14 mouse cellular contexts compared by ENCODE assay signal in the genomic region with DNA sequence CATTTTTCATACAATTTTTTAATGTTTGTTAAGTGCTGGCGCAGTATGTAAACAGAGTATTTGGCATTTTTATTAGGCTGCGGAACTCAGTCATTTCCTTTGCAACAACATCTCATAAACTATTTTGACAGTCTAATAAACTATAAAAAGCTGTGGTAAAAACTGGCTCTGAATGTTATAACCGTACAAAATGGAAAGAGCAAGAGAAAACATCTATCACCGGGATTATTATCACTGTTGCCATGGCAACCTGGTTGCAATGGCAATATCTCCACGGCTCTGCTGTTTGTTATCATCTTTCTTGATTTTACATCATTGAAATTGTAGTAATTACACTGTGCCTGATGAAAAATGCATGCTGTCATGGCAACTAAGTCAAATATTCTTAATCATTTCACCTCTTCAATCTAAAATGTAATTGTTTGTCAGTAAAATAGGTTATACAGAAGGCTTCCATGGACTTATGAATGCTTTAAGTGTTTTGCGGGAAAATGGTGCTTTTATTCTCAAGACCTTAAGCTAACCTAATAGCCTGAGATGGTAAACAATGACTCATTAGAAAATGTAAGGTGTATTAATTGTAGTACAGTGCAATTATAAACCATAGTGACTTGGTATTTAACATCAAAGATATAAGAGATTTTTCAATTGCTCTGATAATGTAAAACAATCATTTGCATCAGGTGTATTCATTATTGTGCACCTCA.
DNase-seq lines count a peak whose midpoint lies in the region; ATAC-seq lines count a peak whose summit lies in the region.
"Had no signal": no experiment of that assay in that cellular context is flagged by ENCODE, and none has a peak within 500 bp of the region (broad histone marks: within the 10 kb centered on the region; RNA-seq: fewer than 3 reads in every experiment).

No protein-coding gene starts in this region.

- H3K4me2 ChIP-seq in hindbrain, embryonic 15.5 days = no peak overlapping the region
- H3K4me2 ChIP-seq in neural tube, embryonic 14.5 days (ENCODE audit: low read depth, low read length) = no peak overlapping the region
- H3K4me2 ChIP-seq: embryonic facial prominence, embryonic 12.5 days had no signal

- no peaks in the 10 kb centered on the region for H3K36me3 ChIP-seq in hindbrain, embryonic 15.5 days
- H3K36me3 ChIP-seq in neural tube, embryonic 14.5 days (ENCODE audit: control insufficient read depth, insufficient read depth, low read length) = no peaks in the 10 kb centered on the region
- H3K36me3 ChIP-seq: embryonic facial prominence, embryonic 12.5 days had no signal

- peak; percentile 81 for ATAC-seq in hindbrain, embryonic 15.5 days (ENCODE audit: low FRiP score, low read depth)
- ATAC-seq in neural tube, embryonic 14.5 days (ENCODE audit: low read depth) = peak; percentile 87
- ATAC-seq in megakaryocyte-erythroid progenitor cell, adult 5-6 weeks (replicated peaks; ENCODE audit: low FRiP score, low TSS enrichment, poor library complexity, severe bottlenecking) = no peak

- H3K27me3 ChIP-seq in hindbrain, embryonic 15.5 days = no peaks in the 10 kb centered on the region
- H3K27me3 ChIP-seq in neural tube, embryonic 14.5 days (ENCODE audit: control insufficient read depth, insufficient read depth, low read length) = no peaks in the 10 kb centered on the region
- H3K27me3 ChIP-seq: embryonic facial prominence, embryonic 12.5 days had no signal

- no peak overlapping the region for H3K27ac ChIP-seq in hindbrain, embryonic 15.5 days (replicated peaks)
- no peak overlapping the region for H3K27ac ChIP-seq in neural tube, embryonic 14.5 days (ENCODE audit: low read depth, low read length)
- H3K27ac ChIP-seq: embryonic facial prominence, embryonic 12.5 days; macrophage had no signal

- DNase-seq in embryo, embryonic 10.5 days (ENCODE audit: low spot score) = peak; percentile 13
- DNase-seq in embryo, embryonic 10 days (ENCODE audit: low spot score) = no peak
- peak; percentile 3 for DNase-seq in lung, postnatal 10 days
- DNase-seq in lung, postnatal 4 days = no peak
- DNase-seq in lung, postnatal 14 days = no peak
- DNase-seq: adrenal gland, postnatal 25 days; gastrocnemius, postnatal 14 days; heart, postnatal 4 days; left cerebral cortex, postnatal 4 days had no signal

- H3K4me1 ChIP-seq in hindbrain, embryonic 15.5 days (replicated peaks) = peaks cover 7% of the 10 kb centered on the region; the same call in 1 of the 2 replicates
- H3K4me1 ChIP-seq in neural tube, embryonic 14.5 days (ENCODE audit: control insufficient read depth, insufficient read depth, low read length) = no peaks in the 10 kb centered on the region
- H3K4me1 ChIP-seq: embryonic facial prominence, embryonic 12.5 days had no signal

- 46% methylated on average over 6 of the region's 6 CpGs for WGBS in hindbrain, embryonic 15.5 days
- 42% methylated on average over 6 of the region's 6 CpGs for WGBS in neural tube, embryonic 14.5 days

- no peak overlapping the region for H3K9ac ChIP-seq in hindbrain, embryonic 15.5 days
- no peak overlapping the region for H3K9ac ChIP-seq in neural tube, embryonic 14.5 days (replicated peaks; ENCODE audit: low read depth, low read length)
- H3K9ac ChIP-seq: embryonic facial prominence, embryonic 12.5 days had no signal

- no peak overlapping the region for H3K4me3 ChIP-seq in hindbrain, embryonic 15.5 days
- no peak overlapping the region for H3K4me3 ChIP-seq in neural tube, embryonic 14.5 days (ENCODE audit: low read depth, low read length)
- H3K4me3 ChIP-seq: embryonic facial prominence, embryonic 12.5 days had no signal

- H3K9me3 ChIP-seq in hindbrain, embryonic 15.5 days = no peaks in the 10 kb centered on the region
- H3K9me3 ChIP-seq in neural tube, embryonic 14.5 days (ENCODE audit: control insufficient read depth, low read length) = no peaks in the 10 kb centered on the region
- H3K9me3 ChIP-seq: embryonic facial prominence, embryonic 12.5 days had no signal

Comparison
In these comparisons a context has a peak if more than half of its experiments do, and no peak if none do; other contexts are left out.
1. DNase-seq: peak in embryo, embryonic 10.5 days (single experiment) and lung, postnatal 10 days (single experiment); none in embryo, embryonic 10 days (single experiment), lung, postnatal 4 days (0 of 2) and lung, postnatal 14 days (single experiment).